Mouse (Mus musculus) CH12.LX (cell line): ENCODE results near the gene Ppfibp2. TPM values are rescaled to one million over a fixed set of nuclear protein-coding genes. Genes with fewer than 3 reads are reported as not detected.

ENCODE experiments used
- DNase-seq: peaks from one replicate; pipeline ENCODE4 v3.0.0-alpha.2; 2013; ENCODE audit errors: extremely low read depth
- H3K27ac ChIP-seq: 2 replicates; pipeline ENCODE4 v1.5.1; 2012; ENCODE audit warnings: low read depth, mild to moderate bottlenecking, control low read depth, moderate library complexity; ENCODE audit not compliant: insufficient read depth
- H3K27me3 ChIP-seq: replicated peaks from 2 replicates; pipeline ENCODE3; 2012; ENCODE audit warnings: inconsistent platforms
- H3K36me3 ChIP-seq, 2 experiments: replicated peaks in 1 of 2; 2 replicates each; pipeline versions ENCODE3 to v1.6.1; 2012; ENCODE audit warnings: inconsistent platforms in 1 of 2, low read length in 1 of 2, mild to moderate bottlenecking in 1 of 2, mixed read lengths in 1 of 2, moderate library complexity in 1 of 2; ENCODE audit not compliant: control insufficient read depth in 1 of 2, insufficient read depth in 1 of 2
- H3K4me1 ChIP-seq, 2 experiments: 2 replicates each; pipeline ENCODE4 v1.6.1; 2012; ENCODE audit warnings: inconsistent platforms in 1 of 2, moderate library complexity in 1 of 2; ENCODE audit not compliant: insufficient read depth in 2 of 2, control insufficient read depth in 1 of 2
- H3K4me2 ChIP-seq: 2 replicates; pipeline ENCODE4 v1.6.1; 2012; ENCODE audit warnings: low read depth, mild to moderate bottlenecking, control low read depth; ENCODE audit not compliant: poor library complexity, insufficient read depth, severe bottlenecking
- H3K4me3 ChIP-seq, 3 experiments: fragments of 150-350 bp in 1 of 3; sonication (generic) in 1 of 3; replicated peaks in 1 of 3; 2 replicates each; pipeline versions ENCODE3 to v1.5.1; 2011 to 2012; ENCODE audit warnings: low read depth in 2 of 3, low read length in 2 of 3, mild to moderate bottlenecking in 2 of 3, moderate library complexity in 2 of 3, control low read depth in 1 of 3, improper control_type of control experiment in 1 of 3, inconsistent platforms in 1 of 3, mixed read lengths in 1 of 3; ENCODE audit not compliant: poor library complexity in 1 of 3
- H3K79me2 ChIP-seq: replicated peaks from 2 replicates; pipeline ENCODE4 v1.6.1; 2012; ENCODE audit warnings: mild to moderate bottlenecking, moderate library complexity; ENCODE audit not compliant: control insufficient read depth, poor library complexity, insufficient read depth, severe bottlenecking; ENCODE audit errors: extremely low read depth
- H3K9ac ChIP-seq: 2 replicates; pipeline ENCODE4 v1.6.1; 2012; ENCODE audit warnings: low read depth, mild to moderate bottlenecking, control low read depth, moderate library complexity; ENCODE audit not compliant: insufficient read depth
- H3K9me3 ChIP-seq: replicated peaks from 2 replicates; pipeline ENCODE3; 2012; ENCODE audit warnings: low read length, inconsistent platforms, mixed read lengths
- CTCF ChIP-seq, 2 experiments: IDR thresholded peaks in 1 of 2; conservative IDR thresholded peaks in 1 of 2; 2 replicates each; pipeline ENCODE4 v1.5.1; 2011 to 2012; ENCODE audit warnings: low read depth in 2 of 2, low read length in 2 of 2, improper control_type of control experiment in 1 of 2, inconsistent platforms in 1 of 2, mild to moderate bottlenecking in 1 of 2, moderate library complexity in 1 of 2
- E2F4 ChIP-seq: IDR thresholded peaks from 2 replicates; pipeline ENCODE4 v1.6.1; 2011; ENCODE audit warnings: low read depth, low read length, improper control_type of control experiment; ENCODE audit not compliant: insufficient replicate concordance
- ELF1 ChIP-seq: IDR thresholded peaks from 2 replicates; pipeline ENCODE4 v1.6.1; 2014; ENCODE audit warnings: low read depth, mild to moderate bottlenecking, inconsistent platforms, low read length, improper control_type of control experiment
- EP300 ChIP-seq: IDR thresholded peaks from 2 replicates; pipeline ENCODE4 v1.6.1; 2011; ENCODE audit warnings: low read length, improper control_type of control experiment
- ETS1 ChIP-seq: conservative IDR thresholded peaks from 2 replicates; pipeline ENCODE4 v1.6.1; 2012; ENCODE audit warnings: low read depth, mild to moderate bottlenecking, inconsistent platforms, low read length, improper control_type of control experiment, moderate library complexity
- GABPA ChIP-seq: IDR thresholded peaks from 2 replicates; pipeline ENCODE4 v1.6.1; 2012; ENCODE audit warnings: low read depth, low read length, improper control_type of control experiment, inconsistent platforms; ENCODE audit not compliant: insufficient replicate concordance
- JUN ChIP-seq: IDR thresholded peaks from 2 replicates; pipeline ENCODE4 v1.6.1; 2011; ENCODE audit warnings: low read depth, mild to moderate bottlenecking, low read length, improper control_type of control experiment, moderate library complexity; ENCODE audit not compliant: insufficient read depth
- JUND ChIP-seq: conservative IDR thresholded peaks from 2 replicates; pipeline ENCODE4 v1.6.1; 2011; ENCODE audit warnings: low read depth, low read length, improper control_type of control experiment
- MAFK ChIP-seq: IDR thresholded peaks from 2 replicates; pipeline ENCODE4 v1.6.1; 2011; ENCODE audit warnings: low read length, improper control_type of control experiment; ENCODE audit not compliant: insufficient replicate concordance
- MAX ChIP-seq: IDR thresholded peaks from 2 replicates; pipeline ENCODE4 v1.6.1; 2011; ENCODE audit warnings: low read length, improper control_type of control experiment
- MYC ChIP-seq: IDR thresholded peaks from 2 replicates; pipeline ENCODE4 v1.6.1; 2011; ENCODE audit warnings: low read depth, mild to moderate bottlenecking, improper control_type of control experiment, low read length
- NRF1 ChIP-seq: IDR thresholded peaks from 2 replicates; pipeline ENCODE4 v1.6.1; 2014; ENCODE audit warnings: low read depth, mild to moderate bottlenecking, inconsistent platforms, low read length, improper control_type of control experiment, moderate library complexity
- POLR2AphosphoS2 ChIP-seq: IDR thresholded peaks from 2 replicates; pipeline ENCODE4 v1.6.1; 2011; ENCODE audit warnings: low read depth, low read length, improper control_type of control experiment
- RCOR1 ChIP-seq: conservative IDR thresholded peaks from 2 replicates; pipeline ENCODE4 v1.6.1; 2012; ENCODE audit warnings: low read depth, mild to moderate bottlenecking, inconsistent platforms, low read length, improper control_type of control experiment
- SMC3 ChIP-seq: IDR thresholded peaks from 2 replicates; pipeline ENCODE4 v1.6.1; 2011; ENCODE audit warnings: low read depth, low read length, improper control_type of control experiment
- TBP ChIP-seq: conservative IDR thresholded peaks from 2 replicates; pipeline ENCODE4 v1.6.1; 2011; ENCODE audit warnings: low read depth, low read length, improper control_type of control experiment
- ZC3H11A ChIP-seq: IDR thresholded peaks from 2 replicates; pipeline ENCODE4 v1.6.1; 2012; ENCODE audit warnings: low read depth, mild to moderate bottlenecking, inconsistent platforms, low read length, improper control_type of control experiment
- ZKSCAN1 ChIP-seq: IDR thresholded peaks from 2 replicates; pipeline ENCODE4 v1.6.1; 2012; ENCODE audit warnings: low read depth, inconsistent platforms, low read length, improper control_type of control experiment, borderline replicate concordance
- ZNF384 ChIP-seq: IDR thresholded peaks from 2 replicates; pipeline ENCODE4 v1.6.1; 2012; ENCODE audit warnings: low read depth, low read length, improper control_type of control experiment, inconsistent platforms
- dilution Hi-C: fragments of 300-500 bp; cut with MboI; formaldehyde crosslinking; loops from 2 replicates; pipeline ENCODE4 v1.14.3; 2020; ENCODE audit warnings: low sequenced_read_pairs; ENCODE audit not compliant: extremely low pct_unique_long_range_greater_than_20kb, extremely low pct_ligation_motif_present
- in situ Hi-C: fragments of 300-500 bp; cut with MboI; formaldehyde crosslinking; loops from 3 replicates; pipeline ENCODE4 v1.14.3; 2019; ENCODE audit warnings: low sequenced_read_pairs, low pct_ligation_motif_present, low pct_unique_long_range_greater_than_20kb, mixed read lengths
- polyA plus RNA-seq: library from polyadenylated mRNA; unstranded; fragments of >175 nt; gene quantifications from 2 replicates; pipeline ENCODE4 v1.2.1, GENCODE M21; 2012; ENCODE audit warnings: low read depth; ENCODE audit not compliant: insufficient read length
- total RNA-seq, 2 experiments: library from RNA; depleted of rRNA; stranded (reverse); fragments of 300-350 nt in 1 of 2; fragments of >200 nt in 1 of 2; gene quantifications; 2 replicates each; pipeline ENCODE4 v1.2.3; 2012 to 2014

Ppfibp2 gene
- total and polyA plus RNA-seq, 3 experiments, result 30.2 to 40.3 (median 40.2) TPM

DNA sequence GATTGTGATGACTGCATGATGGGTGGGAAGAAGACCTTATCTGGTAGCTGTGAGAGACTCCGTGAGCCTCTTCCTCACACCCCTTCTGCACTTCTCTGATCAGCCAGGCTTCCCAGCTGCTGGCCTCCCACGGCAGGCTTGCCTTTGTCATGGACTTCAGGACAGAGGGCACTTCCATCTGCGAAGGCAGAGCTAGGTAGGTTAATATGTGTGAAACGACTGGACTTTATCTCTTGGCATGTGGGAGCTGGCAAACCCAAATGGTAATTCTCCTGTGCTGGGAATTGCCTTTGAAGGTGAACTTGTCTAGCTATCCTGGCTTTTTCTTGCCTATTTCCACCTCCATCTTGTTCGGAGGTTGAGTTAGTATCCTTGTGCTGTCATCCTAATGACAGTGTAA is 5.6 kb downstream of the Ppfibp2 start:
- H3K79me2 ChIP-seq, result peaks cover 81% of the 10 kb centered on the region
- no peak overlapping the region for H3K4me2 ChIP-seq
- H3K36me3 ChIP-seq, result peaks cover 11 to 51% of the 10 kb centered on the region in 2 experiments
- no peak overlapping the region for H3K27ac ChIP-seq
- no peak for DNase-seq
- in situ Hi-C loops (no loop called here), dilution Hi-C loops (no loop called here)
- no peak overlapping the region for H3K4me3 ChIP-seq
- H3K9me3 ChIP-seq, result no peaks in the 10 kb centered on the region
- no peaks in the 10 kb centered on the region for H3K27me3 ChIP-seq
- peaks cover 23 to 73% of the 10 kb centered on the region in 2 experiments for H3K4me1 ChIP-seq
- H3K9ac ChIP-seq, result no peak overlapping the region
- TF ChIP-seq EP300, result no peak
- TF ChIP-seq JUND, result no peak
- no peak for TF ChIP-seq MAX
- TF ChIP-seq CTCF (conservative IDR thresholded peaks at IDR 0.05 in 1 of 2, IDR thresholded peaks at IDR 0.05 in 1 of 2; ENCODE audit: low read depth in 2 of 2, low read length in 2 of 2), result no peak
- no peak for TF ChIP-seq ELF1
- TF ChIP-seq JUN, result no peak
- no peak for TF ChIP-seq ZKSCAN1
- TF ChIP-seq NRF1, result no peak
- TF ChIP-seq RCOR1, result no peak
- no peak for TF ChIP-seq SMC3
- TF ChIP-seq ZC3H11A, result no peak
- no peak for TF ChIP-seq MYC
- no peak for TF ChIP-seq GABPA
- TF ChIP-seq ETS1, result no peak
- no peak for TF ChIP-seq TBP
- TF ChIP-seq POLR2AphosphoS2, result no peak
- TF ChIP-seq E2F4, result no peak

- in situ Hi-C loops, result no loop called here
- Histone ChIP-seq H3K27me3 (no peaks in the 10 kb centered on the region), H3K27ac (no peak overlapping the region), H3K36me3 (peaks cover 22 to 66% of the 10 kb centered on the region in 2 experiments), H3K9ac (no peak overlapping the region), H3K9me3 (no peaks in the 10 kb centered on the region), H3K4me2 (no peak overlapping the region), H3K4me3 (no peak overlapping the region), H3K4me1 (peaks cover 26 to 90% of the 10 kb centered on the region in 2 experiments), H3K79me2 (peaks cover 76% of the 10 kb centered on the region)
- TF ChIP-seq MAFK, result 0 out of 2 replicates have a peak, but pooled peaks have one; percentile 30
- no peak for TF ChIP-seq ZNF384
- dilution Hi-C loops, result no loop called here
- DNase-seq, result no peak
Observed at GRCm38 (mm10) chr7:107602505-107602904, 7.5 kb downstream of the Ppfibp2 start.
